Mouse (Mus musculus) bone marrow macrophage, adult 2 months (primary cell): ENCODE data around the gene Gja1. TPM values are rescaled to one million over a fixed set of nuclear protein-coding genes. Genes with fewer than 3 reads are reported as not detected.
A peak's percentile ranks its signal among the peaks of the same experiment; 100 is the strongest.

Source experiments
- H3K27ac ChIP-seq: 2 replicates; pipeline ENCODE4 v1.5.1; 2012; ENCODE audit warnings: low read depth, low read length; ENCODE audit not compliant: insufficient read depth
- H3K4me1 ChIP-seq: 2 replicates; pipeline ENCODE4 v1.6.1; 2012; ENCODE audit warnings: low read length; ENCODE audit not compliant: control insufficient read depth, insufficient read depth
- H3K4me3 ChIP-seq: 2 replicates; pipeline ENCODE4 v1.5.1; 2012; ENCODE audit warnings: mild to moderate bottlenecking, low read length, moderate library complexity; ENCODE audit not compliant: insufficient read depth
- CTCF ChIP-seq: IDR thresholded peaks from 2 replicates; pipeline ENCODE4 v1.5.1; 2012; ENCODE audit warnings: low read depth, mild to moderate bottlenecking, low read length, moderate library complexity
- POLR2A ChIP-seq: IDR thresholded peaks from 2 replicates; pipeline ENCODE4 v1.6.1; 2012; ENCODE audit warnings: mild to moderate bottlenecking, low read depth, low read length, borderline replicate concordance
- polyA plus RNA-seq: library from polyadenylated mRNA; stranded (reverse); fragments of >200 nt; gene quantifications from 2 replicates; pipeline ENCODE4 v1.2.4, GENCODE M21; 2012; ENCODE audit not compliant: missing spikeins, insufficient read depth, insufficient read length

Gene Gja1
- polyA plus RNA-seq, 1 experiment: 2.0 TPM

- Histone ChIP-seq H3K4me1 (peaks cover 9% of the 10 kb centered on the region), H3K4me3 (no peak overlapping the region), H3K27ac (no peak overlapping the region)
- TF ChIP-seq CTCF: no peak
- TF ChIP-seq POLR2A: no peak
These were observed 45.4 kb downstream of the Gja1 start for GRCm38 (mm10) chr10:56422518-56422917.

- TF ChIP-seq CTCF (no peak), POLR2A (no peak)
- no peak overlapping the region for H3K4me3 ChIP-seq
- H3K4me1 ChIP-seq: peaks cover 10% of the 10 kb centered on the region
- H3K27ac ChIP-seq: no peak overlapping the region
These were observed 48.1 kb downstream of the Gja1 start for GRCm38 (mm10) chr10:56425016-56425798.

GRCm38 (mm10) chr10:56426369-56426768, 49.2 kb downstream of the Gja1 start:
- TF ChIP-seq CTCF: no peak
- TF ChIP-seq POLR2A: no peak
- Histone ChIP-seq H3K27ac (no peak overlapping the region), H3K4me1 (peaks cover 10% of the 10 kb centered on the region), H3K4me3 (no peak overlapping the region)

GRCm38 (mm10) chr10:56427382-56427781, 50.3 kb downstream of the Gja1 start:
- no peak overlapping the region for H3K4me3 ChIP-seq
- peak overlapping the region; percentile 22 for H3K27ac ChIP-seq
- no peak for TF ChIP-seq CTCF
- no peak for TF ChIP-seq POLR2A
- peaks cover 10% of the 10 kb centered on the region for H3K4me1 ChIP-seq

- peak overlapping the region; percentile 22; the same call in 1 of the 2 replicates for H3K27ac ChIP-seq
- H3K4me1 ChIP-seq: peaks cover 10% of the 10 kb centered on the region
- no peak for TF ChIP-seq CTCF
- no peak for TF ChIP-seq POLR2A
- no peak overlapping the region for H3K4me3 ChIP-seq
These were observed 50.7 kb downstream of the Gja1 start for GRCm38 (mm10) chr10:56427827-56428226.

- Histone ChIP-seq H3K4me3 (no peak overlapping the region), H3K4me1 (peaks cover 10% of the 10 kb centered on the region), H3K27ac (no peak overlapping the region)
- TF ChIP-seq CTCF: no peak
- no peak for TF ChIP-seq POLR2A
These were observed 51.9 kb downstream of the Gja1 start for GRCm38 (mm10) chr10:56429011-56429410.

- H3K4me3 ChIP-seq: no peak overlapping the region
- H3K27ac ChIP-seq: no peak overlapping the region
- H3K4me1 ChIP-seq: peaks cover 13% of the 10 kb centered on the region
- TF ChIP-seq POLR2A (no peak), CTCF (no peak)
These were observed 54.7 kb downstream of the Gja1 start for GRCm38 (mm10) chr10:56431600-56432389.

- Histone ChIP-seq H3K4me1 (peaks cover 9% of the 10 kb centered on the region), H3K4me3 (no peak overlapping the region), H3K27ac (no peak overlapping the region)
- no peak for TF ChIP-seq CTCF
- no peak for TF ChIP-seq POLR2A
These were observed 55.2 kb downstream of the Gja1 start for GRCm38 (mm10) chr10:56432390-56432709.

- Histone ChIP-seq H3K4me3 (no peak overlapping the region), H3K27ac (no peak overlapping the region)
These were observed 60.2 kb downstream of the Gja1 start for GRCm38 (mm10) chr10:56437290-56437689.

GRCm38 (mm10) chr10:56439638-56440037, 62.5 kb downstream of the Gja1 start:
- no peak for TF ChIP-seq POLR2A
- H3K4me3 ChIP-seq: no peak overlapping the region
- H3K4me1 ChIP-seq: peaks cover 6% of the 10 kb centered on the region
- no peak overlapping the region for H3K27ac ChIP-seq

More at GRCm38 (mm10) chr10:56437290-56437689, 60.2 kb downstream of the Gja1 start:
- no peak for TF ChIP-seq POLR2A
- TF ChIP-seq CTCF: no peak
- H3K4me1 ChIP-seq: peaks cover 6% of the 10 kb centered on the region
